Mouse (Mus musculus): ENCODE results near the gene Pcsk5. TPM values are rescaled to one million over a fixed set of nuclear protein-coding genes. Genes with fewer than 3 reads are reported as not detected.

Pcsk5 gene
- polyA plus RNA-seq, 1 experiment, result not detected

GRCm38 (mm10) chr19:17511283-17511682 is 326.1 kb downstream of the Pcsk5 start:
- Histone ChIP-seq H3K27me3 (ENCODE audit: control insufficient read depth, insufficient read depth, insufficient read length) (no peaks in the 10 kb centered on the region), H3K79me2 (ENCODE audit: control insufficient read depth, insufficient read depth) (no peaks in the 10 kb centered on the region), H3K4me3 (no peak overlapping the region), H3ac (ENCODE audit: control insufficient read depth, insufficient read length) (no peak overlapping the region), H3K36me3 (ENCODE audit: control insufficient read depth, insufficient read depth) (no peaks in the 10 kb centered on the region), H3K4me2 (ENCODE audit: low read depth) (no peak overlapping the region)
- TF ChIP-seq SRF (IDR thresholded peaks at IDR 0.05; ENCODE audit: control insufficient read depth, insufficient read length, low read depth), result no peak
- TF ChIP-seq POLR2AphosphoS2 (IDR thresholded peaks at IDR 0.05; ENCODE audit: insufficient read length, low read depth), result no peak
- TF ChIP-seq E2F4 (IDR thresholded peaks at IDR 0.05; ENCODE audit: insufficient read depth), result no peak
- TF ChIP-seq MYOD1 (IDR thresholded peaks at IDR 0.05; ENCODE audit: control insufficient read depth in 1 of 3, insufficient read length in 2 of 3, low read depth in 2 of 3), result no peak
- TF ChIP-seq MYOG (IDR thresholded peaks at IDR 0.05; ENCODE audit: control insufficient read depth in 1 of 3, insufficient read depth in 1 of 3, insufficient read length in 2 of 3, low read depth in 2 of 3), result no peak
- no peak for TF ChIP-seq TCF3 (IDR thresholded peaks at IDR 0.05; ENCODE audit: insufficient read length, low read depth)
- no peak for TF ChIP-seq MAX (IDR thresholded peaks at IDR 0.05; ENCODE audit: low read depth)
- no peak for TF ChIP-seq REST (IDR thresholded peaks at IDR 0.05; ENCODE audit: insufficient read depth, insufficient read length)
- TF ChIP-seq TCF12 (IDR thresholded peaks at IDR 0.05; ENCODE audit: insufficient read depth, poor library complexity, severe bottlenecking), result no peak
- no peak for TF ChIP-seq USF1 (IDR thresholded peaks at IDR 0.05; ENCODE audit: low read depth)
- no peak for TF ChIP-seq POLR2A (IDR thresholded peaks at IDR 0.05; ENCODE audit: insufficient read length, low read depth)
- TF ChIP-seq CEBPB (IDR thresholded peaks at IDR 0.05; ENCODE audit: insufficient read depth, poor library complexity, severe bottlenecking), result no peak

GRCm38 (mm10) chr19:17504212-17504611 is 333.2 kb downstream of the Pcsk5 start:
- Histone ChIP-seq H3ac (ENCODE audit: control insufficient read depth, insufficient read length) (no peak overlapping the region), H3K27me3 (ENCODE audit: control insufficient read depth, insufficient read depth, insufficient read length) (no peaks in the 10 kb centered on the region), H3K79me2 (ENCODE audit: control insufficient read depth, insufficient read depth) (no peaks in the 10 kb centered on the region), H3K4me2 (ENCODE audit: low read depth) (no peak overlapping the region), H3K36me3 (ENCODE audit: control insufficient read depth, insufficient read depth) (no peaks in the 10 kb centered on the region), H3K4me3 (no peak overlapping the region)
- TF ChIP-seq TCF3 (IDR thresholded peaks at IDR 0.05; ENCODE audit: insufficient read length, low read depth) (no peak), POLR2AphosphoS2 (IDR thresholded peaks at IDR 0.05; ENCODE audit: insufficient read length, low read depth) (no peak)

- no peaks in the 10 kb centered on the region for H3K79me2 ChIP-seq (ENCODE audit: control insufficient read depth, insufficient read depth)
- H3K4me3 ChIP-seq, result no peak overlapping the region
- no peaks in the 10 kb centered on the region for H3K36me3 ChIP-seq (ENCODE audit: control insufficient read depth, insufficient read depth)
- no peaks in the 10 kb centered on the region for H3K27me3 ChIP-seq (ENCODE audit: control insufficient read depth, insufficient read depth, insufficient read length)
- no peak overlapping the region for H3K4me2 ChIP-seq (ENCODE audit: low read depth)
- TF ChIP-seq TCF12 (IDR thresholded peaks at IDR 0.05; ENCODE audit: insufficient read depth, poor library complexity, severe bottlenecking) (no peak), REST (IDR thresholded peaks at IDR 0.05; ENCODE audit: insufficient read depth, insufficient read length) (no peak), POLR2A (IDR thresholded peaks at IDR 0.05; ENCODE audit: insufficient read length, low read depth) (no peak), MAX (IDR thresholded peaks at IDR 0.05; ENCODE audit: low read depth) (no peak), POLR2AphosphoS2 (IDR thresholded peaks at IDR 0.05; ENCODE audit: insufficient read length, low read depth) (no peak), CEBPB (IDR thresholded peaks at IDR 0.05; ENCODE audit: insufficient read depth, poor library complexity, severe bottlenecking) (no peak), USF1 (IDR thresholded peaks at IDR 0.05; ENCODE audit: low read depth) (no peak), TCF3 (IDR thresholded peaks at IDR 0.05; ENCODE audit: insufficient read length, low read depth) (no peak), MYOG (IDR thresholded peaks at IDR 0.05; ENCODE audit: control insufficient read depth in 1 of 3, insufficient read depth in 1 of 3, insufficient read length in 2 of 3, low read depth in 2 of 3) (no peak), MYOD1 (IDR thresholded peaks at IDR 0.05; ENCODE audit: control insufficient read depth in 1 of 3, insufficient read length in 2 of 3, low read depth in 2 of 3) (no peak), E2F4 (IDR thresholded peaks at IDR 0.05; ENCODE audit: insufficient read depth) (no peak), SRF (IDR thresholded peaks at IDR 0.05; ENCODE audit: control insufficient read depth, insufficient read length, low read depth) (no peak)
- no peak overlapping the region for H3ac ChIP-seq (ENCODE audit: control insufficient read depth, insufficient read length)
These were observed 338.7 kb downstream of the Pcsk5 start for GRCm38 (mm10) chr19:17498586-17499235.

- H3K4me3 ChIP-seq, result no peak overlapping the region
- H3K27me3 ChIP-seq (ENCODE audit: control insufficient read depth, insufficient read depth, insufficient read length), result no peaks in the 10 kb centered on the region
- no peak overlapping the region for H3ac ChIP-seq (ENCODE audit: control insufficient read depth, insufficient read length)
- H3K36me3 ChIP-seq (ENCODE audit: control insufficient read depth, insufficient read depth), result no peaks in the 10 kb centered on the region
- no peak overlapping the region for H3K4me2 ChIP-seq (ENCODE audit: low read depth)
- no peaks in the 10 kb centered on the region for H3K79me2 ChIP-seq (ENCODE audit: control insufficient read depth, insufficient read depth)
- TF ChIP-seq POLR2A (IDR thresholded peaks at IDR 0.05; ENCODE audit: insufficient read length, low read depth) (no peak), MAX (IDR thresholded peaks at IDR 0.05; ENCODE audit: low read depth) (no peak), CEBPB (IDR thresholded peaks at IDR 0.05; ENCODE audit: insufficient read depth, poor library complexity, severe bottlenecking) (no peak), TCF12 (IDR thresholded peaks at IDR 0.05; ENCODE audit: insufficient read depth, poor library complexity, severe bottlenecking) (no peak), REST (IDR thresholded peaks at IDR 0.05; ENCODE audit: insufficient read depth, insufficient read length) (no peak), USF1 (IDR thresholded peaks at IDR 0.05; ENCODE audit: low read depth) (no peak), E2F4 (IDR thresholded peaks at IDR 0.05; ENCODE audit: insufficient read depth) (no peak), TCF3 (IDR thresholded peaks at IDR 0.05; ENCODE audit: insufficient read length, low read depth) (no peak), POLR2AphosphoS2 (IDR thresholded peaks at IDR 0.05; ENCODE audit: insufficient read length, low read depth) (no peak), SRF (IDR thresholded peaks at IDR 0.05; ENCODE audit: control insufficient read depth, insufficient read length, low read depth) (no peak), MYOG (IDR thresholded peaks at IDR 0.05; ENCODE audit: control insufficient read depth in 1 of 3, insufficient read depth in 1 of 3, insufficient read length in 2 of 3, low read depth in 2 of 3) (no peak), MYOD1 (IDR thresholded peaks at IDR 0.05; ENCODE audit: control insufficient read depth in 1 of 3, insufficient read length in 2 of 3, low read depth in 2 of 3) (no peak)
These were observed 341.3 kb downstream of the Pcsk5 start for GRCm38 (mm10) chr19:17496131-17496530.

Measured in myocyte (in vitro differentiated cells).